Mouse (Mus musculus) hindbrain, postnatal 0 days (tissue): ENCODE results near the gene Elf2. TPM values are rescaled to one million over a fixed set of nuclear protein-coding genes. Genes with fewer than 3 reads are reported as not detected.

ENCODE experiments used
- ATAC-seq: fragments of 200-750 bp; cut with Nextera tagmentation; 2 replicates; pipeline ENCODE4 v1.8.0; 2017; ENCODE audit warnings: mild to moderate bottlenecking, moderate TSS enrichment, moderate library complexity
- DNase-seq: peaks from one replicate; pipeline ENCODE4 v3.0.0-alpha.2; 2015; ENCODE audit warnings: low spot score
- H3K27ac ChIP-seq: fragments of 300-500 bp; sonication (generic); 2 replicates; pipeline ENCODE4 v1.5.1; 2014; ENCODE audit warnings: mild to moderate bottlenecking
- H3K27me3 ChIP-seq: fragments of 300-500 bp; sonication (generic); 2 replicates; pipeline ENCODE4 v1.6.1; 2014; ENCODE audit warnings: low read length, mixed read lengths; ENCODE audit not compliant: insufficient read depth
- H3K36me3 ChIP-seq: fragments of 300-500 bp; sonication (generic); 2 replicates; pipeline ENCODE4 v1.6.1; 2014; ENCODE audit warnings: low read length, mixed read lengths; ENCODE audit not compliant: insufficient read depth
- H3K4me1 ChIP-seq: fragments of 300-500 bp; sonication (generic); 2 replicates; pipeline ENCODE4 v1.6.1; 2014; ENCODE audit warnings: antibody characterized with exemption, low read length, mixed read lengths; ENCODE audit not compliant: insufficient read depth
- H3K4me2 ChIP-seq: fragments of 300-500 bp; sonication (generic); 2 replicates; pipeline ENCODE4 v1.6.1; 2014; ENCODE audit warnings: low read depth, mild to moderate bottlenecking, low read length, moderate library complexity, mixed read lengths
- H3K4me3 ChIP-seq: fragments of 300-500 bp; sonication (generic); 2 replicates; pipeline ENCODE4 v1.5.1; 2014; ENCODE audit warnings: low read length
- H3K9ac ChIP-seq: fragments of 300-500 bp; sonication (generic); replicated peaks from 2 replicates; pipeline ENCODE4 v1.6.1; 2014; ENCODE audit warnings: mild to moderate bottlenecking, low read length, moderate library complexity, mixed read lengths
- H3K9me3 ChIP-seq: fragments of 300-500 bp; sonication (generic); 2 replicates; pipeline ENCODE4 v1.6.1; 2016; ENCODE audit warnings: low read length, mixed read lengths
- CTCF ChIP-seq: IDR thresholded peaks from 2 replicates; pipeline ENCODE4 v1.5.1; 2016; ENCODE audit warnings: antibody characterized with exemption, control low read depth, low read depth
- WGBS: fragments of 180-500 bp; shearing (Covaris S2); extraction: QIAGEN DNeasy Blood & Tissue Kit; methylation state at CpG from one replicate; pipeline ENCODE4 v1.1.7; 2014; 5-methylcytosine and 5-hydroxymethylcytosine counted together
- polyA plus RNA-seq: library from polyadenylated mRNA; unstranded; fragments of >200 nt; fragmentation: Nextera tagmentation; extraction: Ambion mirVana; gene quantifications from 2 replicates; pipeline ENCODE4 v1.2.1, GENCODE M21; 2015
- total RNA-seq: library from RNA; depleted of rRNA; stranded (reverse); fragments of >200 nt; gene quantifications from 2 replicates; pipeline ENCODE4 v1.2.3, GENCODE M21; 2014

Elf2 gene
- total and polyA plus RNA-seq, 2 experiments from 2014 or later: 32.6 to 47.8 TPM

- Histone ChIP-seq H3K27me3 (no peaks in the 10 kb centered on the region), H3K4me2 (no peak overlapping the region), H3K9me3 (no peaks in the 10 kb centered on the region), H3K36me3 (peaks cover 4% of the 10 kb centered on the region), H3K27ac (no peak overlapping the region), H3K4me3 (no peak overlapping the region), H3K9ac (no peak overlapping the region), H3K4me1 (0 out of 2 replicates have a peak, but pooled peaks cover 5% of the 10 kb centered on the region)
- TF ChIP-seq CTCF: no peak
- ATAC-seq (no peak), DNase-seq (no peak)
- WGBS: 90% methylated on average over 2 of the region's 2 CpGs
Observed at GRCm38 (mm10) chr3:51306621-51307020, 33.8 kb downstream of the Elf2 start.

GRCm38 (mm10) chr3:51305961-51306360 is 34.5 kb downstream of the Elf2 start:
- H3K4me1 ChIP-seq: 0 out of 2 replicates have a peak, but pooled peaks cover 5% of the 10 kb centered on the region
- no peaks in the 10 kb centered on the region for H3K9me3 ChIP-seq
- H3K9ac ChIP-seq: no peak overlapping the region
- no peak overlapping the region for H3K27ac ChIP-seq
- no peak overlapping the region for H3K4me2 ChIP-seq
- TF ChIP-seq CTCF: no peak
- ATAC-seq (no peak), DNase-seq (no peak)
- 80% methylated on average over 8 of the region's 8 CpGs for WGBS
- no peaks in the 10 kb centered on the region for H3K27me3 ChIP-seq
- H3K36me3 ChIP-seq: peaks cover 4% of the 10 kb centered on the region
- no peak overlapping the region for H3K4me3 ChIP-seq

GRCm38 (mm10) chr3:51302971-51303476 is 37.4 kb downstream of the Elf2 start:
- no peak for TF ChIP-seq CTCF
- no peak overlapping the region for H3K9ac ChIP-seq
- peaks cover 4% of the 10 kb centered on the region for H3K36me3 ChIP-seq
- no peak for DNase-seq
- WGBS: 82% methylated on average over 3 of the region's 3 CpGs
- H3K4me3 ChIP-seq: no peak overlapping the region
- H3K9me3 ChIP-seq: no peaks in the 10 kb centered on the region
- H3K4me2 ChIP-seq: no peak overlapping the region
- H3K4me1 ChIP-seq: no peaks in the 10 kb centered on the region
- H3K27ac ChIP-seq: no peak overlapping the region
- no peaks in the 10 kb centered on the region for H3K27me3 ChIP-seq
- no peak for ATAC-seq

GRCm38 (mm10) chr3:51301583-51301982 is 38.9 kb downstream of the Elf2 start:
- Histone ChIP-seq H3K9ac (no peak overlapping the region), H3K36me3 (no peaks in the 10 kb centered on the region; the same call in 1 of the 2 replicates), H3K9me3 (no peaks in the 10 kb centered on the region), H3K4me1 (no peaks in the 10 kb centered on the region), H3K27me3 (no peaks in the 10 kb centered on the region), H3K4me2 (no peak overlapping the region), H3K27ac (no peak overlapping the region), H3K4me3 (no peak overlapping the region)
- WGBS: 81% methylated on average over 6 of the region's 6 CpGs
- ATAC-seq (no peak), DNase-seq (no peak)
- TF ChIP-seq CTCF: no peak

GRCm38 (mm10) chr3:51296790-51297189 is 43.7 kb downstream of the Elf2 start:
- Histone ChIP-seq H3K4me2 (no peak overlapping the region), H3K36me3 (no peaks in the 10 kb centered on the region), H3K9me3 (no peaks in the 10 kb centered on the region), H3K27me3 (no peaks in the 10 kb centered on the region), H3K9ac (no peak overlapping the region), H3K4me3 (no peak overlapping the region), H3K27ac (no peak overlapping the region), H3K4me1 (no peaks in the 10 kb centered on the region)
- DNase-seq (no peak), ATAC-seq (no peak)
- 60% methylated on average over 1 of the region's 1 CpGs for WGBS
- TF ChIP-seq CTCF: no peak

- no peaks in the 10 kb centered on the region for H3K27me3 ChIP-seq
- no peaks in the 10 kb centered on the region for H3K36me3 ChIP-seq
- no peak overlapping the region for H3K9ac ChIP-seq
- H3K4me2 ChIP-seq: no peak overlapping the region
- no peak for TF ChIP-seq CTCF
- no peaks in the 10 kb centered on the region for H3K9me3 ChIP-seq
- no peak overlapping the region for H3K27ac ChIP-seq
- DNase-seq (peak; percentile 35), ATAC-seq (no peak)
- WGBS: 48% methylated on average over 2 of the region's 2 CpGs
- H3K4me3 ChIP-seq: no peak overlapping the region
- H3K4me1 ChIP-seq: no peaks in the 10 kb centered on the region
Observed at GRCm38 (mm10) chr3:51295225-51295624, 45.2 kb downstream of the Elf2 start.

DNA sequence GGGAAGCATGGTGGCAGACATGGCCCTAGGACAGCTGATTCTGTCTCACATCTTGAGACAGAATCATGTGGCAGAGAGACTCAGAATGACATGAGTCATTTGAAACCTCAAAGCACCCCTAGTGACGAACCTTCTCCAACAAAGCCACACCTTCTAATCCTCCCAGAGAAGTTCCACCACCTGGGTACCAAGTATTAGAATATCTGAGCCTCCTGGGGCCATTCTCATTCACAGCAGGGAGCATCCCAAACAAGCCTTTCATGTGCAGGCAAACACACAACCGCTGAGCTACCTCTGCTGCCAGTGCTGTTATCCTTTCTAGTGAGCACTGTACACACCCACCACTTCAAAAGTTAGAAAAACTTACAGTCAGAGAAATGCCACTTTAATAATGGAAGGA is 46.2 kb downstream of the Elf2 start:
- Histone ChIP-seq H3K9ac (no peak overlapping the region), H3K4me2 (no peak overlapping the region), H3K36me3 (no peaks in the 10 kb centered on the region), H3K9me3 (no peaks in the 10 kb centered on the region), H3K27ac (no peak overlapping the region), H3K4me3 (no peak overlapping the region), H3K27me3 (no peaks in the 10 kb centered on the region), H3K4me1 (no peaks in the 10 kb centered on the region)
- 48% methylated on average over 2 of the region's 2 CpGs for WGBS
- DNase-seq: no peak
- TF ChIP-seq CTCF: no peak
- ATAC-seq: no peak
